Mouse (Mus musculus): Measurements from ENCODE around the gene Bcat1. TPM values are rescaled to one million over a fixed set of nuclear protein-coding genes. Genes with fewer than 3 reads are reported as not detected.

Gene Bcat1
- total RNA-seq, 4 experiments from 2014 or later, result 0.02 to 1.2 (median 0.80) TPM

GRCm38 (mm10) chr6:144944435-144945365 is 131.3 kb downstream of the Bcat1 start:
- no peak for DNase-seq (ENCODE audit: low spot score in 2 of 2)

Other genes starting within 250 kb of the Bcat1 start
- 1 to 10 TPM in 1 of 4 experiments, under 1 TPM in 2, not detected in 1; 0.25 to 1.1 (median 0.34) TPM for gene Lrmp, start 39.5 kb upstream of the Bcat1 start, total RNA-seq (2022)
- under 1 TPM in 2 of 4 experiments, not detected in 2; 0.15 to 0.17 TPM for gene Casc1, start 134.8 kb upstream of the Bcat1 start, total RNA-seq (2022)
- gene Etfrf1, start 134.9 kb upstream of the Bcat1 start, total RNA-seq (2022), result 10 to 100 TPM; 50.3 to 54.7 (median 52.4) TPM
- 10 to 100 TPM; 11.7 to 23.7 (median 13.9) TPM for gene Kras, start 174.1 kb upstream of the Bcat1 start, total RNA-seq (2022)